Mouse (Mus musculus) heart, postnatal 0 days (tissue): ENCODE measurements at regions not wholly inside any gene's neighbourhood (a gene's known extent, or its start where the extent isn't known, plus 50 kb on each side); places are given as distances from the start of the nearest gene placed in this dataset.

Experiments used
- ATAC-seq: fragments of 200-750 bp; cut with Nextera tagmentation; 2 replicates; pipeline ENCODE4 v1.8.0; 2017; ENCODE audit warnings: low read depth, moderate number of reproducible peaks, moderate library complexity; ENCODE audit not compliant: insufficient read depth
- DNase-seq: peaks from one replicate; pipeline ENCODE4 v3.0.0-alpha.2; 2016; ENCODE audit warnings: low spot score
- H3K27ac ChIP-seq: fragments of 300-500 bp; sonication (generic); 2 replicates; pipeline ENCODE4 v1.5.1; 2014; ENCODE audit warnings: low read depth, mild to moderate bottlenecking
- H3K27me3 ChIP-seq: fragments of 300-500 bp; sonication (generic); 2 replicates; pipeline ENCODE4 v1.6.1; 2014; ENCODE audit warnings: low read length, mixed read lengths; ENCODE audit not compliant: control insufficient read depth, insufficient read depth
- H3K36me3 ChIP-seq: fragments of 300-500 bp; sonication (generic); replicated peaks from 2 replicates; pipeline ENCODE4 v1.6.1; 2014; ENCODE audit warnings: low read length, mixed read lengths; ENCODE audit not compliant: control insufficient read depth, insufficient read depth
- H3K4me1 ChIP-seq: fragments of 300-500 bp; sonication (generic); 2 replicates; pipeline ENCODE4 v1.6.1; 2014; ENCODE audit warnings: antibody characterized with exemption; ENCODE audit not compliant: control insufficient read depth, insufficient read depth
- H3K4me2 ChIP-seq: fragments of 300-500 bp; sonication (generic); 2 replicates; pipeline ENCODE4 v1.6.1; 2014; ENCODE audit warnings: low read depth, mild to moderate bottlenecking, low read length, moderate library complexity
- H3K4me3 ChIP-seq: fragments of 300-500 bp; sonication (generic); 2 replicates; pipeline ENCODE4 v1.5.1; 2014; ENCODE audit warnings: low read depth, low read length
- H3K9ac ChIP-seq: fragments of 300-500 bp; sonication (generic); replicated peaks from 2 replicates; pipeline ENCODE4 v1.6.1; 2014; ENCODE audit warnings: low read depth, low read length, mixed read lengths
- H3K9me3 ChIP-seq: fragments of 300-500 bp; sonication (generic); replicated peaks from 2 replicates; pipeline ENCODE4 v1.6.1; 2016; ENCODE audit warnings: low read length; ENCODE audit not compliant: control insufficient read depth
- CTCF ChIP-seq: IDR thresholded peaks from 2 replicates; pipeline ENCODE4 v1.5.1; 2016; ENCODE audit warnings: antibody characterized with exemption, control low read depth, low read depth
- EP300 ChIP-seq: IDR thresholded peaks from 2 replicates; pipeline ENCODE4 v1.6.1; 2016; ENCODE audit warnings: antibody characterized with exemption, low read depth
- WGBS: fragments of 180-500 bp; shearing (Covaris S2); extraction: QIAGEN DNeasy Blood & Tissue Kit; methylation state at CpG from one replicate; pipeline ENCODE4 v1.1.7; 2014; 5-methylcytosine and 5-hydroxymethylcytosine counted together

DNA sequence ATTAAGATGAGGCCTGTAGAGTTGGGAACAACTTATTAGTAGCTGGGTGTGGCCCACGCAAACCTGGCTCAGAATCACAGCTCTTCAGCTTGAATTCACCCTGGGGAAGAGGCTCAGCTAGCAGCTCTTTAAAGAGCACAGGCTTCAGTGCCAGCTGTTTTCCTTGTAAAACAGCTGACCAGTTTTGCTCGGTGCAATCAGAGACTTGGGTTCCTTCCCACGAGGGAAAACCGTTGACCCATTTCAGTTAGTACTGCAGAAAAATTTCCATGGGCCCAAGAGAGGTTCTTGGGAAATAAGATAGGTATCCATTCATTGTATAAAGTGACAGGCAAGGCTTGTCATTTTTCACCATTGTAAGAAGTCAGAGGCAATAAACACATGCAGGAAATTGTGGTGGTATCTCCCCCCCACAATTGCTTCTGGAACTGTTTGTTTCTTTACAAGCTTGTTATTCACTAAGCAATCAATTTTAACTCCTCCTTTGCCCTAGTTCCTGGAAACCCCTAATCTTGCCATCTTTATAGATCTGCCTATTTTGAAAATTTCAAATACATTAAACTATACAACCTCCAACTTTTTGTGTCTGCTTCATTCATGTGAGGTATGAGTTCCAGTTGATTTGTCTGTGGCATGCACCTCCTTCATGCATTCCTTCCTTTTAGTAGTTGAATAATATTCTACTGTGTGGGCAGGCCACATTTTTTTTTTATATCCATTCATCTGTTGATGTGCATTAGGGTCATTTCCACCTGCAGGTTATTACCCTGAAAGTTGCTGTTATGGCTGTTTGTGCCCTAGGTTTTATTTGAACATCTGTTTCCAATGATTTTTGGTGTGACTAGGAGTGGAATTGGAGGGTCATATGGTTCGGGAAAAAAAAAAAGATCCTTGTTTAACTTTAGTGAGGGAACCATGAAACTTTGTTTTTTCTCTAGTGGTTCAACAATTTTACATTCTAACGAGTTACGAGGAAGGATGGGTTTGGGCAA is 205.8 kb downstream of the Btg1 start:
- ATAC-seq, result no peak
- no peak for DNase-seq
- Histone ChIP-seq H3K9me3 (no peaks in the 10 kb centered on the region), H3K4me2 (no peak overlapping the region), H3K36me3 (no peaks in the 10 kb centered on the region), H3K9ac (no peak overlapping the region), H3K27ac (no peak overlapping the region), H3K27me3 (no peaks in the 10 kb centered on the region), H3K4me3 (no peak overlapping the region), H3K4me1 (no peaks in the 10 kb centered on the region; the same call in 1 of the 2 replicates)
- WGBS, result 59% methylated on average over 7 of the region's 7 CpGs
- TF ChIP-seq EP300 (no peak), CTCF (no peak)

DNA sequence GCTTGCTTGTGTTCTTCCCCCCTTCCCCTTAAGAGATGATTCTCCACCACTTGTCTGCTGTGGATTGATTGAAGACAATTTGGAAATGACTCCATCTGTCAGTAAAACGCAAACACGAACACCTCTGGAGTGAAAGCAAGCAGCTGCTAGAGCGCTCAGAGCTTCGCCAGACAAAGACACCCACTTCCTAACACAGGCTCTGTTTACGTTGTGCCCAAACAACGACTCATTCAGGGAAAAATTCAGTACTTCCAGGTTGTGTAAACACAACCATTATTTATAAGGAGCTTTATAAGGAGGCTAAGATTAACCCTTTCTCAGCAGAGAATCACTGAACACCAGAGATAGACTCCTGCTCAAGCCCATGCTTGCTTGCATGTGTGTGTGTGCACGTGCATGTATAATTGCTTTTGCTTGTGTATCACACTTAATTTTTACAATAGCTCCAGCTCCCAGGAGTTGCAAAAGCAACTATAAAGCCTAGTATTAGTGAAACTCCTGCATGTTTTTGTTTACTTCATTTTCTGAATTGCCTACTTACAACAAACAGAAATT is 209.5 kb downstream of the Btg1 start:
- TF ChIP-seq CTCF, result no peak
- TF ChIP-seq EP300, result no peak
- H3K4me2 ChIP-seq, result peak overlapping the region; percentile 1; the same call in 1 of the 2 replicates
- no peaks in the 10 kb centered on the region for H3K27me3 ChIP-seq
- no peak for DNase-seq
- no peaks in the 10 kb centered on the region for H3K36me3 ChIP-seq
- no peaks in the 10 kb centered on the region for H3K9me3 ChIP-seq
- H3K27ac ChIP-seq, result no peak overlapping the region
- H3K4me3 ChIP-seq, result no peak overlapping the region
- no peak overlapping the region for H3K9ac ChIP-seq
- H3K4me1 ChIP-seq, result no peaks in the 10 kb centered on the region; the same call in 1 of the 2 replicates
- no peak for ATAC-seq
- 48% methylated on average over 7 of the region's 7 CpGs for WGBS

DNA sequence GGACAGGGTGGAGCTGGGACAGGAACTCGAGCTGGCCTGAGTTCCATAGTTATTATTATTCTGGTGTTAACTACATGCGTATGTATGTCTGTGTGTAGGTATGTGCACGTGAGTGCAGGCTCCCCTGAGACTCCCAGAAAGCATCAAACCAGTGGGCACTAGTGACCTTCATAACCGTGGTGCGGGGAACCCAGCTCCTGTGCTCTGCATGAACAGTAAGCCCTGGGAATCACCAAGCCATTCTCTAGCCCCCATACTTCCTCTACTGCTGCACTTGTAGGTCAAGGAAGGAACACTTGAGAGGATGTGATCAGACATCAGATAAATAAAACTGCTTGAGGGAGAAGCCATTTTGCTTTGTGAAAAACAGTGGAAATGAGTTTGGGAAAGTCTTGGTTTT is 211.2 kb downstream of the Btg1 start:
- no peaks in the 10 kb centered on the region for H3K9me3 ChIP-seq
- H3K36me3 ChIP-seq, result no peaks in the 10 kb centered on the region
- no peak overlapping the region for H3K4me2 ChIP-seq
- 82% methylated on average over 5 of the region's 5 CpGs for WGBS
- TF ChIP-seq CTCF, result no peak
- TF ChIP-seq EP300, result no peak
- no peak overlapping the region for H3K4me3 ChIP-seq
- no peak overlapping the region for H3K9ac ChIP-seq
- no peaks in the 10 kb centered on the region for H3K27me3 ChIP-seq
- DNase-seq (no peak), ATAC-seq (no peak)
- no peak overlapping the region for H3K27ac ChIP-seq
- no peaks in the 10 kb centered on the region; the same call in 1 of the 2 replicates for H3K4me1 ChIP-seq

DNA sequence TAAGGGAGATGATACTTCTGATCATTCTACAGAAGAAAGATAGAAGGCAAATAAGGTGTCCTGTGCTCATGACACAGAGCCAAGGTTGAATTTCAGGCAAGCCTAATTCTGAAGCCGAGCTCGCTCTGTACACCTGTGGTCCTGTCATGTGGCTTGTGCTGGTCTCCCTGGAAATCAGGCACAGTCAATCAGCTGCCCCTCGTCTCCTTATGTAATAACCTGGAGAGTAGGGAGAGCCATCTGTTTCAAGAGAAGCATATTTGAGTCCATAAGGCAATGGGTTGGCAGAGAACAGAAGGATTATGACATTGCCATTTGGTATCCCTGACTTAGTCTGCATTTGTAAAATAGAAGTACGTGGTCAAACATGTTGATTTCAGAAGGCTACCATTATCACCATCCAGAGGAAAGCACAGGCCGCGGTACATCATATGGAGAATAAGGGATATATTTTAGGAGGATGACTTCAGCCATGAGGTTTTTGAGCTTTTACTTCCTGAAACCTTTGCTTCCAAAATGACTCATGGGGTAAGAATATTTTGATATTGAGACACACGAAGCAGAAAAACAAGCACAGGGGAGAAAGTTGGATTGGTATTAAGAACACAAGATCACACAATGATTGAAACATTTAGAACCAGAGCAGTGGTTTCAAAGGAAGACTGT is 211.9 kb downstream of the Btg1 start:
- Histone ChIP-seq H3K9ac (no peak overlapping the region), H3K4me3 (no peak overlapping the region), H3K27ac (no peak overlapping the region), H3K27me3 (no peaks in the 10 kb centered on the region), H3K4me2 (no peak overlapping the region), H3K9me3 (no peaks in the 10 kb centered on the region), H3K4me1 (no peaks in the 10 kb centered on the region; the same call in 1 of the 2 replicates), H3K36me3 (no peaks in the 10 kb centered on the region)
- TF ChIP-seq CTCF (no peak), EP300 (no peak)
- ATAC-seq (no peak), DNase-seq (no peak)
- 70% methylated on average over 7 of the region's 7 CpGs for WGBS

DNA sequence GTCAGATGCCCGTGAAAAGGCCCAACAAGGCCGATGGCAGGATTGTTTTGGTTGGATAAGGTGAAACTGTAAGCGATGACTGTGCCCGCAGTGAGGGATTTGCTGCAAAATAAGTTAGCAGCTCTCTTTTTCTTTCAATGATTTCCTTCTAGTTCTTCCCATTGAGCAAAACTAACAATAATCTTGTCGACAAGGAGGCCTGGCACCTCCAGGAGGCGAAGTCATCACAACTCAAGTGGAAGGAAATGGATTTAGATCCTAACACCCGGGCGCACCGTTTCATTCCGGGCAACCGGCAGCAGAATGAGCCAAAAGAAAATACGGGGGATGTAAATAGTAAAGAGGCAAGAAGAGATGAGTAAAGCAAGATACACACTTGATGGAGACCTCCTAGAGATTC is 214.3 kb downstream of the Btg1 start:
- no peak for TF ChIP-seq CTCF
- TF ChIP-seq EP300, result no peak
- H3K4me1 ChIP-seq, result no peaks in the 10 kb centered on the region; the same call in 1 of the 2 replicates
- WGBS, result 70% methylated on average over 12 of the region's 12 CpGs

More for the DNA sequence above, 214.3 kb downstream of the Btg1 start:
- Histone ChIP-seq H3K9ac (no peak overlapping the region), H3K27me3 (no peaks in the 10 kb centered on the region), H3K4me2 (no peak overlapping the region), H3K9me3 (0 out of 2 replicates have a peak, but pooled peaks cover 2% of the 10 kb centered on the region), H3K36me3 (no peaks in the 10 kb centered on the region), H3K27ac (no peak overlapping the region), H3K4me3 (no peak overlapping the region)
- ATAC-seq (no peak), DNase-seq (no peak)
